Mouse (Mus musculus) kidney, embryonic 15.5 days (tissue): ENCODE results near the gene Pafah1b2. TPM values are rescaled to one million over a fixed set of nuclear protein-coding genes. Genes with fewer than 3 reads are reported as not detected.

Source experiments
- ATAC-seq: fragments of 200-750 bp; cut with Nextera tagmentation; replicated peaks from 2 replicates; pipeline ENCODE4 v1.8.0; 2017; ENCODE audit warnings: moderate TSS enrichment; ENCODE audit not compliant: low FRiP score
- H3K27ac ChIP-seq: fragments of 300-500 bp; sonication (generic); 2 replicates; pipeline ENCODE4 v1.5.1; 2015; ENCODE audit warnings: mild to moderate bottlenecking, inconsistent platforms
- H3K27me3 ChIP-seq: fragments of 300-500 bp; sonication (generic); 2 replicates; pipeline ENCODE4 v1.6.1; 2015; ENCODE audit warnings: inconsistent platforms
- H3K36me3 ChIP-seq: fragments of 300-500 bp; sonication (generic); 2 replicates; pipeline ENCODE4 v1.6.1; 2015; ENCODE audit warnings: inconsistent platforms
- H3K4me1 ChIP-seq: fragments of 300-500 bp; sonication (generic); 2 replicates; pipeline ENCODE4 v1.6.1; 2015; ENCODE audit warnings: inconsistent platforms
- H3K4me2 ChIP-seq: fragments of 300-500 bp; sonication (generic); 2 replicates; pipeline ENCODE4 v1.6.1; 2015; ENCODE audit warnings: moderate library complexity, mild to moderate bottlenecking, inconsistent platforms
- H3K4me3 ChIP-seq: fragments of 300-500 bp; sonication (generic); replicated peaks from 2 replicates; pipeline ENCODE4 v1.5.1; 2015; ENCODE audit warnings: mild to moderate bottlenecking, inconsistent platforms
- H3K9ac ChIP-seq: fragments of 300-500 bp; sonication (generic); 2 replicates; pipeline ENCODE4 v1.6.1; 2015; ENCODE audit warnings: mild to moderate bottlenecking, inconsistent platforms
- H3K9me3 ChIP-seq: fragments of 300-500 bp; sonication (generic); replicated peaks from 2 replicates; pipeline ENCODE4 v1.6.1; 2016; ENCODE audit warnings: inconsistent platforms
- WGBS: fragments of 180-500 bp; shearing (Covaris S2); methylation state at CpG from one replicate; pipeline ENCODE4 v1.1.7; 2015; ENCODE audit warnings: mixed read lengths; 5-methylcytosine and 5-hydroxymethylcytosine counted together
- polyA plus RNA-seq: library from polyadenylated mRNA; unstranded; fragments of >200 nt; fragmentation: Nextera tagmentation; extraction: Ambion mirVana; gene quantifications from 2 replicates; pipeline ENCODE4 v1.2.1, GENCODE M21; 2015

Gene Pafah1b2
- polyA plus RNA-seq, 1 experiment from 2014 or later = 162 TPM

GRCm38 (mm10) chr9:46019975-46020374, 7.5 kb upstream of the Pafah1b2 start:
- WGBS = 74% methylated on average over 6 of the region's 6 CpGs
- Histone ChIP-seq H3K4me2 (no peak overlapping the region), H3K36me3 (peaks cover 18% of the 10 kb centered on the region; the same call in 1 of the 2 replicates), H3K4me1 (peaks cover 23% of the 10 kb centered on the region), H3K27me3 (no peaks in the 10 kb centered on the region), H3K4me3 (no peak overlapping the region), H3K27ac (no peak overlapping the region), H3K9me3 (no peaks in the 10 kb centered on the region), H3K9ac (no peak overlapping the region)
- ATAC-seq = no peak

- Histone ChIP-seq H3K9me3 (no peaks in the 10 kb centered on the region), H3K4me1 (peaks cover 39% of the 10 kb centered on the region), H3K4me2 (no peak overlapping the region), H3K9ac (no peak overlapping the region), H3K27me3 (no peaks in the 10 kb centered on the region), H3K36me3 (peaks cover 15% of the 10 kb centered on the region; the same call in 1 of the 2 replicates), H3K4me3 (no peak overlapping the region), H3K27ac (no peak overlapping the region)
- ATAC-seq = no peak
- WGBS = 83% methylated on average over 6 of the region's 6 CpGs
Observed at GRCm38 (mm10) chr9:46018316-46018715, 5.8 kb upstream of the Pafah1b2 start.

DNA sequence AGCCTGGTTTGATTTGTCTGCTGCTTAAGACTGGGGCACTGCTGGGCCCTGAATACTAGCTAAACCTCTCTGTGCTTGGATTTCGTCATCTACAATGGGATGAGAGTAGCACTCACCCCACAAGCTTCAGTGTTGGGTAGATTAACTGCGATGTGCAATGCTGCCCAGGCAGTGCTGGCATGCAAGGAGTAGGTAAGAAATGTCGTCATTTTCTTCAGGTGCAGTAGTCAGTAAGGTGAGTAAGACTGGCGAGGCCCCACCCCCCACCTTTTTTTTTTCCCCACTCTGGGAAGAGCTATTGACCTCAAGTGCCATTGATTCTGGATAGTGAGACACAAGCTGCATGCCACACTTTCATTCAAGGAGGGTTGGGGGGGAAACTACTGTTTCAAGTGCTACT, 3.9 kb upstream of the Pafah1b2 start:
- Histone ChIP-seq H3K9me3 (no peaks in the 10 kb centered on the region), H3K9ac (no peak overlapping the region), H3K27me3 (no peaks in the 10 kb centered on the region), H3K36me3 (peaks cover 15% of the 10 kb centered on the region; the same call in 1 of the 2 replicates), H3K4me1 (peaks cover 48% of the 10 kb centered on the region), H3K4me3 (no peak overlapping the region), H3K27ac (no peak overlapping the region), H3K4me2 (no peak overlapping the region)
- WGBS = 80% methylated on average over 4 of the region's 4 CpGs
- ATAC-seq = no peak

DNA sequence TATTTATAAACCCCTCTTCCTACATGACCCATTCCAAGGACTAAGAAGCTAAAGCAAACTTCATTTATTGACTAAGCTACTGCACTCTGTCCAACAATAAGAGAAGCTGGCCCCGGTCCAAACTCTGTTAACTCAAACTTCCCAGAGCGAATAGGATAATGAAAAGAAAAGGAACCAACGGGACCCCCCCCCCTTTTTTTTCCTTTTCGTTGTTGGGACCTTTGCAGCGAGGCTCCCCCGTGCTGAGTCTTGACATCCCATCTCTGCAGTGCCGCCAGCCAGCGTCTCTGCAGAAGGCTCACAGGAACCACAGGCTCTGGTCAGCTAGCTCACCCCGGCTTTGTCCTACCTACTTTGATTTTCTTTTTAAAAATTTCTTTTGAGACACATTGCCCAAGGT, 3.3 kb upstream of the Pafah1b2 start:
- Histone ChIP-seq H3K27ac (peak overlapping the region; percentile 61; the same call in 1 of the 2 replicates), H3K4me3 (no peak overlapping the region), H3K9ac (no peak overlapping the region), H3K9me3 (no peaks in the 10 kb centered on the region), H3K4me2 (peak overlapping the region; percentile 76), H3K36me3 (peaks cover 10% of the 10 kb centered on the region; the same call in 1 of the 2 replicates), H3K27me3 (no peaks in the 10 kb centered on the region), H3K4me1 (peaks cover 54% of the 10 kb centered on the region)
- 41% methylated on average over 9 of the region's 9 CpGs for WGBS
- no peak for ATAC-seq

DNA sequence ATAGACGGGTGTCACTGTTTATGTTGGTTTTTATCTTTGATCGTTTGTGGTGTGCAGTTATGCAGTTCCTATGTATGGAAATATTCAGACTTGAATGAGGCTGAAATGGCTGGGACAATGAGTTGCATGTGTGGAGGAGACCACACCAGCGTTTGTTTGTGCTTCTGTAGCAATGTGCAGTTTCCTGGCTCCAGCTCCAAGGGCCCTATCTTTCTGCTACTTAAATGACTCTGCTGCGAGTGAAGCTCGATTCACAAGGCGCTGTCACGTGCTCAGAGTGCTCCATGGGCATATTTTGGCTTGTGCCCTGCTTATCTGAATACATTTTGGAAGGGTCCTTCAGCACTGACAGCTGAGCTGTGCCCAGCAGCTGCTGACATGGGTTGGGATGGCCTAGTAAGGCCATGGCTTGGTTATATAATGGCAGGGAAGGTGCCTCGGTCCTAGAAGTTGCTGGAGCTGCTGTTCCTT, 2.6 kb upstream of the Pafah1b2 start:
- Histone ChIP-seq H3K4me1 (peaks cover 52% of the 10 kb centered on the region), H3K9ac (no peak overlapping the region), H3K27me3 (no peaks in the 10 kb centered on the region), H3K36me3 (peaks cover 7% of the 10 kb centered on the region; the same call in 1 of the 2 replicates), H3K27ac (peak overlapping the region; percentile 61), H3K4me2 (peak overlapping the region; percentile 76), H3K9me3 (no peaks in the 10 kb centered on the region), H3K4me3 (peak overlapping the region; percentile 14)
- WGBS = 50% methylated on average over 8 of the region's 8 CpGs
- ATAC-seq = no peak

DNA sequence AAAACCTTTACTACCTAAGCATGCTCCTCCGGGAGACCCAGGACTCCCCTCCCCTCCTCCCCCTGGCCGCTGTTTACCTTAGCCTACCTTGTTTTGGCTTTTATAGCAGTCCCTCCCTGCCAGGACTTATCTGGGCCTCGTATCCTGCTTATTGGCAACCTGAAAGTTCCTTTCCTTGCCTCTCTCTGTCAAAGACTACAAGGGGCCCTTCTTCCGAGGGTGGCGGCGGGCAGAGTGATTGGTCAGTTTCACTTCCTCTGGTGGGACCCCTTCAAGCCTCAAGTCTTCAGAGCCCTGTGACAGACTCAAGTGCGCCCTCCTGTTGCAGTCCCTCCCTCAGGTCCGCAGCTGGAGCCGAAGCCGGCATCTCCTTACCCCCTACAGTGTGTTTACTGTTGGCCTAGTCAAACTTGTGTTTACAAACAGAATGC, 1.8 kb upstream of the Pafah1b2 start:
- Histone ChIP-seq H3K9ac (peak overlapping the region; percentile 98; the same call in 1 of the 2 replicates), H3K4me2 (peak overlapping the region; percentile 76), H3K4me3 (peak overlapping the region; percentile 96), H3K4me1 (peaks cover 47% of the 10 kb centered on the region), H3K27me3 (no peaks in the 10 kb centered on the region), H3K27ac (peak overlapping the region; percentile 96), H3K9me3 (no peaks in the 10 kb centered on the region), H3K36me3 (peaks cover 7% of the 10 kb centered on the region; the same call in 1 of the 2 replicates)
- no peak for ATAC-seq
- 3% methylated on average over 10 of the region's 10 CpGs for WGBS

GRCm38 (mm10) chr9:46013616-46014015, 1.1 kb upstream of the Pafah1b2 start:
- no peaks in the 10 kb centered on the region for H3K9me3 ChIP-seq
- no peak for ATAC-seq
- peaks cover 47% of the 10 kb centered on the region for H3K4me1 ChIP-seq
- no peaks in the 10 kb centered on the region for H3K27me3 ChIP-seq
- peaks cover 4% of the 10 kb centered on the region; the same call in 1 of the 2 replicates for H3K36me3 ChIP-seq
- WGBS = 1% methylated on average over 5 of the region's 5 CpGs
- peak overlapping the region; percentile 96 for H3K27ac ChIP-seq
- peak overlapping the region; percentile 96 for H3K4me3 ChIP-seq
- H3K9ac ChIP-seq = peak overlapping the region; percentile 98
- H3K4me2 ChIP-seq = peak overlapping the region; percentile 76

DNA sequence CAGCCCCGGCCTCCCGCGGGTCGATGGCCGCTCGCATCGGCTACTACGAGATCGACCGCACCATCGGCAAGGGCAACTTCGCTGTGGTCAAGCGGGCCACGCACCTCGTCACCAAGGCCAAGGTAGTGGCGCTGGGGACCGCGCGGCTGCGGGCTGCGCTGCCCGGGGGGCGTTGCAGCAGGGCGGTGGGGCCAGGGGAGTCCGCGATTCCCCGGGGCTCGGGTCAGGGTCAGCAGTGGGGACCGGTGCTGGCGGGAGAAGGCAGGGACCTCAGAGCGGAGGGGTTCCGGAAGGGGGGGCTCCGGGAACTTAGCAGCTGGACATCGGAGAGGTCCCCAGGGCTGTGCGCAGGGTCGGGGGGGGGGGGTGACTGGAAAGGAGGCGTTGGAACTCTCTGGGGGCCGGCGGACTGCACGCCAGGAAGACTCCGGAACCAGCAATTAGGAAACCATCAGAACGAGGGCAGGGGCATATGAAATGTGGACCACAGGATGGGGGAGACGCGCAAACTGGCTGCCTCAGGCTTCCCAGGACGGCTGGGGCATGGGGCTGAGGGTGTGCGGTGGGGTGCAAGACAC, 608 bp upstream of the Pafah1b2 start:
- Histone ChIP-seq H3K27ac (peak overlapping the region; percentile 96), H3K36me3 (no peaks in the 10 kb centered on the region), H3K4me1 (peaks cover 47% of the 10 kb centered on the region), H3K9me3 (no peaks in the 10 kb centered on the region), H3K4me3 (peak overlapping the region; percentile 96), H3K9ac (peak overlapping the region; percentile 98), H3K4me2 (peak overlapping the region; percentile 76), H3K27me3 (no peaks in the 10 kb centered on the region)
- ATAC-seq = peak; percentile 75
- whole genome bisulfite sequencing = under 1% methylated on average over 41 of the region's 46 CpGs

- peak overlapping the region; percentile 96 for H3K4me3 ChIP-seq
- peak overlapping the region; percentile 76 for H3K4me2 ChIP-seq
- no peaks in the 10 kb centered on the region for H3K27me3 ChIP-seq
- ATAC-seq = no peak
- no peaks in the 10 kb centered on the region for H3K36me3 ChIP-seq
- peaks cover 43% of the 10 kb centered on the region for H3K4me1 ChIP-seq
- H3K9me3 ChIP-seq = no peaks in the 10 kb centered on the region
- H3K27ac ChIP-seq = peak overlapping the region; percentile 96
- no peak overlapping the region for H3K9ac ChIP-seq
- WGBS = 21% methylated on average over 3 of the region's 3 CpGs
Observed at GRCm38 (mm10) chr9:46011094-46011970, 1.2 kb downstream of the Pafah1b2 start.

DNA sequence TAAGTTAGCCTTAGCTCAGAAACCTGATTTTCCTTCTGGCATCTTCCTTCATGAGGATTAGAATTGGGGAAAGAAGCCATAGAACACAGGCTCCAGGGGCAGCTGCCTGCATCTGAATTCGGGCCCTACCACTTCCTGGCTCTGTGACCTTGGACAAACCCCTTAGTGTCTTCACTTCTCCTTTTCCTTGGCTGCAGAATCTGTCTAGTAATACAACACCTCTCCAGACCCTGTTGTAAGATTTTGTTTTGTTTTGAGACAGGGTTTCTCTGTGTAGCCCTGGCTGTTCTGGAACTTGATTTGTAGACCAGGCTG, 2.9 kb downstream of the Pafah1b2 start:
- Histone ChIP-seq H3K4me1 (peaks cover 28% of the 10 kb centered on the region), H3K9me3 (no peaks in the 10 kb centered on the region), H3K36me3 (no peaks in the 10 kb centered on the region), H3K4me2 (no peak overlapping the region), H3K27me3 (no peaks in the 10 kb centered on the region), H3K4me3 (no peak overlapping the region), H3K27ac (no peak overlapping the region), H3K9ac (no peak overlapping the region)
- no peak for ATAC-seq
- 36% methylated on average over 1 of the region's 1 CpGs for WGBS

DNA sequence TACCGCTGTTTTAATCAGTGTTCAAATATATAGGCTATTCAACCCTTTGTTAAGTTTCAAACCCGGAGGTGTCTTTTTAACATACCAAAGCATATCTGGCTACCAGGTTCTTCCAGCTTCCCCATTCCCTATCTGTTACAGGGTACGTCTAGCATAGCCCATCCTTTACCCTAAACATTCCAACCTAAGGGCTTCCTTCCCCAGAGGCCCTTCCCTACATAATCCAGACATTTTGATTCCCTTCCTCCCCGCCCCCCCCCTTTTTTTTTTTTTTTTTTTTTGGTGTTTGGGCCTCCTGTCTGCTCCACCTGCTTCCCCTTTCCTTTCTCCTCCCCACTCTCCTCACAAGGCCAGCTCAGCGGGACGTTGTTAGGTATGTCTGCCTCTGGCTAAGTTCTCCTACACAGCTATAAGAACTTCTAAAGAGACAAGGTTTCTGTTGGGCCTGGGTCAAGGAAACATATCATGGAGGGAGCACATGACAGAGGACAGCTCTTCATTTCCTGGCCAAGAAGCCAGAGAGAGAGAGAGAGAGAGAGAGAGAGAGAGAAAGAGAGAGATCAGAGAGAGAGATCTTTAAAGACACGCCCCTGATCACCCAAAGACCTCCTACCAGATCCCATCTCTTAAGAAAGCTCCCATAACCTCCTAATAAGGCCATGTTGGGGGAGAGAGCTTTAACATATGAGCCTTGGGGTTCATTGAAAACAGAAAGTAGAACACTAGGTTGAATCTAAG, 3.4 kb downstream of the Pafah1b2 start:
- no peak overlapping the region for H3K9ac ChIP-seq
- no peak overlapping the region for H3K27ac ChIP-seq
- no peaks in the 10 kb centered on the region for H3K27me3 ChIP-seq
- H3K4me1 ChIP-seq = peaks cover 23% of the 10 kb centered on the region
- WGBS = 75% methylated on average over 7 of the region's 7 CpGs
- H3K4me2 ChIP-seq = no peak overlapping the region
- H3K36me3 ChIP-seq = no peaks in the 10 kb centered on the region
- no peaks in the 10 kb centered on the region for H3K9me3 ChIP-seq
- ATAC-seq = no peak
- no peak overlapping the region for H3K4me3 ChIP-seq

GRCm38 (mm10) chr9:46006224-46006623, 6.3 kb downstream of the Pafah1b2 start:
- H3K27ac ChIP-seq = no peak overlapping the region
- H3K9me3 ChIP-seq = no peaks in the 10 kb centered on the region
- H3K4me1 ChIP-seq = peaks cover 6% of the 10 kb centered on the region
- no peak for ATAC-seq
- H3K9ac ChIP-seq = no peak overlapping the region
- no peaks in the 10 kb centered on the region for H3K27me3 ChIP-seq
- H3K4me3 ChIP-seq = no peak overlapping the region
- WGBS = 67% methylated on average over 5 of the region's 5 CpGs
- H3K4me2 ChIP-seq = no peak overlapping the region
- no peaks in the 10 kb centered on the region for H3K36me3 ChIP-seq
